Mouse (Mus musculus) limb, embryonic 14.5 days (tissue): ENCODE measurements at regions not wholly inside any gene's neighbourhood (a gene's known extent, or its start where the extent isn't known, plus 50 kb on each side); places are given as distances from the start of the nearest gene placed in this dataset.

ENCODE experiments used
- ATAC-seq: fragments of 200-750 bp; cut with Nextera tagmentation; 2 replicates; pipeline ENCODE4 v1.8.0; 2017; ENCODE audit warnings: low read depth, moderate number of reproducible peaks, moderate TSS enrichment; ENCODE audit not compliant: low FRiP score
- DNase-seq: peaks from one replicate; pipeline ENCODE4 v3.0.0-alpha.2; 2015; ENCODE audit warnings: low spot score
- H3K27ac ChIP-seq: fragments of 300-500 bp; sonication (generic); replicated peaks from 2 replicates; pipeline ENCODE4 v1.5.1; 2014; ENCODE audit warnings: low read depth, mild to moderate bottlenecking, low read length, moderate library complexity, mixed read lengths
- H3K27me3 ChIP-seq: fragments of 300-500 bp; sonication (generic); 2 replicates; pipeline ENCODE4 v1.6.1; 2014; ENCODE audit warnings: low read length, mixed read lengths; ENCODE audit not compliant: control insufficient read depth, insufficient read depth
- H3K36me3 ChIP-seq: fragments of 300-500 bp; sonication (generic); 2 replicates; pipeline ENCODE4 v1.6.1; 2014; ENCODE audit warnings: mild to moderate bottlenecking, low read length, moderate library complexity, mixed read lengths; ENCODE audit not compliant: control insufficient read depth, insufficient read depth
- H3K4me1 ChIP-seq: fragments of 300-500 bp; sonication (generic); 2 replicates; pipeline ENCODE4 v1.6.1; 2014; ENCODE audit warnings: antibody characterized with exemption, low read length, mixed read lengths; ENCODE audit not compliant: control insufficient read depth, insufficient read depth
- H3K4me2 ChIP-seq: fragments of 300-500 bp; sonication (generic); replicated peaks from 2 replicates; pipeline ENCODE4 v1.6.1; 2014; ENCODE audit warnings: low read depth, mild to moderate bottlenecking, low read length, moderate library complexity; ENCODE audit not compliant: severe bottlenecking
- H3K4me3 ChIP-seq: fragments of 300-500 bp; sonication (generic); replicated peaks from 2 replicates; pipeline ENCODE4 v1.5.1; 2014; ENCODE audit warnings: low read length
- H3K9ac ChIP-seq: fragments of 300-500 bp; sonication (generic); 2 replicates; pipeline ENCODE4 v1.6.1; 2014; ENCODE audit warnings: mild to moderate bottlenecking, low read depth, low read length, moderate library complexity; ENCODE audit not compliant: severe bottlenecking
- H3K9me3 ChIP-seq: fragments of 300-500 bp; sonication (generic); 2 replicates; pipeline ENCODE4 v1.6.1; 2016; ENCODE audit warnings: low read length; ENCODE audit not compliant: control insufficient read depth
- POLR2A ChIP-seq: fragments of 200-500 bp; IDR thresholded peaks from 2 replicates; pipeline ENCODE4 v1.8.0; 2012; ENCODE audit warnings: inconsistent platforms, mild to moderate bottlenecking, moderate library complexity, borderline replicate concordance; ENCODE audit not compliant: insufficient read depth, insufficient read length; ENCODE audit errors: extremely low read depth
- WGBS: fragments of 180-500 bp; shearing (Covaris S2); extraction: QIAGEN DNeasy Blood & Tissue Kit; methylation state at CpG from one replicate; pipeline ENCODE4 v1.1.7; 2014; 5-methylcytosine and 5-hydroxymethylcytosine counted together

- H3K9ac ChIP-seq, result no peak overlapping the region
- WGBS, result 82% methylated on average over 5 of the region's 5 CpGs
- no peak overlapping the region for H3K27ac ChIP-seq
- no peak overlapping the region for H3K4me2 ChIP-seq
- no peaks in the 10 kb centered on the region for H3K27me3 ChIP-seq
- no peaks in the 10 kb centered on the region for H3K4me1 ChIP-seq
- H3K36me3 ChIP-seq, result no peaks in the 10 kb centered on the region
- TF ChIP-seq POLR2A, result no peak
- no peak for ATAC-seq
- no peaks in the 10 kb centered on the region for H3K9me3 ChIP-seq
- DNase-seq, result no peak
- no peak overlapping the region for H3K4me3 ChIP-seq
These were observed 294.5 kb upstream of the Adamts16 start for GRCm38 (mm10) chr13:71135940-71136632.

GRCm38 (mm10) chr13:71121484-71121883 lies 279.9 kb upstream of the Adamts16 start:
- WGBS, result 5% methylated on average over 1 of the region's 1 CpGs
- peak; percentile 86 for DNase-seq
- Histone ChIP-seq H3K4me1 (no peaks in the 10 kb centered on the region), H3K4me2 (no peak overlapping the region), H3K9ac (no peak overlapping the region), H3K4me3 (no peak overlapping the region), H3K9me3 (no peaks in the 10 kb centered on the region), H3K36me3 (no peaks in the 10 kb centered on the region), H3K27ac (no peak overlapping the region), H3K27me3 (no peaks in the 10 kb centered on the region)
- TF ChIP-seq POLR2A, result no peak
- no peak for ATAC-seq

- Histone ChIP-seq H3K4me3 (no peak overlapping the region), H3K4me1 (peaks cover 4% of the 10 kb centered on the region; the same call in 1 of the 2 replicates), H3K9ac (no peak overlapping the region), H3K4me2 (no peak overlapping the region), H3K36me3 (no peaks in the 10 kb centered on the region), H3K9me3 (no peaks in the 10 kb centered on the region), H3K27me3 (no peaks in the 10 kb centered on the region), H3K27ac (no peak overlapping the region)
- DNase-seq (no peak), ATAC-seq (no peak)
- 74% methylated on average over 8 of the region's 8 CpGs for WGBS
- no peak for TF ChIP-seq POLR2A
These were observed 266.6 kb upstream of the Adamts16 start for GRCm38 (mm10) chr13:71108175-71108574.

- no peaks in the 10 kb centered on the region for H3K36me3 ChIP-seq
- 0 out of 2 replicates have a peak overlapping the region, but pooled peaks have one; percentile 25 for H3K9ac ChIP-seq
- DNase-seq (peak; percentile 85), ATAC-seq (peak; percentile 85; the same call in 1 of the 2 replicates)
- 5% methylated on average over 18 of the region's 18 CpGs for WGBS
- H3K27me3 ChIP-seq, result no peaks in the 10 kb centered on the region
- H3K4me2 ChIP-seq, result peak overlapping the region; percentile 55
- peaks cover 4% of the 10 kb centered on the region; the same call in 1 of the 2 replicates for H3K4me1 ChIP-seq
- peak overlapping the region; percentile 24 for H3K4me3 ChIP-seq
- H3K27ac ChIP-seq, result no peak overlapping the region
- no peak for TF ChIP-seq POLR2A
- no peaks in the 10 kb centered on the region for H3K9me3 ChIP-seq
These were observed 263.7 kb upstream of the Adamts16 start for GRCm38 (mm10) chr13:71105229-71105838.

- H3K27me3 ChIP-seq, result no peaks in the 10 kb centered on the region
- ATAC-seq, result no peak
- no peak for TF ChIP-seq POLR2A
- peak overlapping the region; percentile 24 for H3K4me3 ChIP-seq
- no peak overlapping the region for H3K27ac ChIP-seq
- 21% methylated on average over 22 of the region's 22 CpGs for WGBS
- DNase-seq, result no peak
- H3K9ac ChIP-seq, result 0 out of 2 replicates have a peak overlapping the region, but pooled peaks have one; percentile 25
- H3K9me3 ChIP-seq, result no peaks in the 10 kb centered on the region
- H3K4me1 ChIP-seq, result peaks cover 4% of the 10 kb centered on the region; the same call in 1 of the 2 replicates
- peak overlapping the region; percentile 55 for H3K4me2 ChIP-seq
- no peaks in the 10 kb centered on the region for H3K36me3 ChIP-seq
These were observed 263.0 kb upstream of the Adamts16 start for GRCm38 (mm10) chr13:71104419-71105228.
